Mouse (Mus musculus) ZHBTc4 (cell line): Measurements from ENCODE around the gene Cmss1.

Source experiments
- DNase-seq: peaks from one replicate; pipeline ENCODE4 v3.0.0-alpha.2; 2011; ENCODE audit warnings: low read depth, low spot score

Cmss1 gene

GRCm38 (mm10) chr16:57515636-57516035, 91.0 kb downstream of the Cmss1 start:
- no peak for DNase-seq

GRCm38 (mm10) chr16:57514371-57514770, 92.3 kb downstream of the Cmss1 start:
- DNase-seq = no peak

- no peak for DNase-seq
Measured at GRCm38 (mm10) chr16:57513562-57513961, 93.1 kb downstream of the Cmss1 start.

- no peak for DNase-seq
Measured at GRCm38 (mm10) chr16:57509099-57509498, 97.6 kb downstream of the Cmss1 start.

GRCm38 (mm10) chr16:57508351-57508750, 98.3 kb downstream of the Cmss1 start:
- DNase-seq = no peak

GRCm38 (mm10) chr16:57506133-57506532, 100.5 kb downstream of the Cmss1 start:
- DNase-seq = no peak

- DNase-seq = no peak
Measured at GRCm38 (mm10) chr16:57504728-57505127, 101.9 kb downstream of the Cmss1 start.

GRCm38 (mm10) chr16:57502761-57503160, 103.9 kb downstream of the Cmss1 start:
- DNase-seq = no peak

GRCm38 (mm10) chr16:57502230-57502629, 104.4 kb downstream of the Cmss1 start:
- DNase-seq = no peak

- DNase-seq = no peak
Measured at GRCm38 (mm10) chr16:57500851-57501250, 105.8 kb downstream of the Cmss1 start.

- no peak for DNase-seq
Measured at GRCm38 (mm10) chr16:57496437-57497173, 110.1 kb downstream of the Cmss1 start.

GRCm38 (mm10) chr16:57495476-57496203, 111.0 kb downstream of the Cmss1 start:
- DNase-seq = no peak

GRCm38 (mm10) chr16:57491853-57492252, 114.8 kb downstream of the Cmss1 start:
- DNase-seq = no peak

GRCm38 (mm10) chr16:57490691-57491090, 116.0 kb downstream of the Cmss1 start:
- no peak for DNase-seq

GRCm38 (mm10) chr16:57488661-57489060, 118.0 kb downstream of the Cmss1 start:
- no peak for DNase-seq

GRCm38 (mm10) chr16:57486266-57486665, 120.4 kb downstream of the Cmss1 start:
- no peak for DNase-seq

GRCm38 (mm10) chr16:57485265-57485664, 121.4 kb downstream of the Cmss1 start:
- no peak for DNase-seq

GRCm38 (mm10) chr16:57484043-57484795, 122.4 kb downstream of the Cmss1 start:
- no peak for DNase-seq

- DNase-seq = no peak
Measured at GRCm38 (mm10) chr16:57483503-57483902, 123.2 kb downstream of the Cmss1 start.

- no peak for DNase-seq
Measured at GRCm38 (mm10) chr16:57482911-57483310, 123.8 kb downstream of the Cmss1 start.

- DNase-seq = no peak
Measured at GRCm38 (mm10) chr16:57482264-57482663, 124.4 kb downstream of the Cmss1 start.

- peak; percentile 32 for DNase-seq
Measured at GRCm38 (mm10) chr16:57479776-57480175, 126.9 kb downstream of the Cmss1 start.
